Mouse (Mus musculus) T-helper 1 cell (primary cell): Measurements from ENCODE around the gene Prpf40a.

Experiments used
- in situ Hi-C: fragments of 300-600 bp; cut with MboI, MseI; formaldehyde crosslinking; loops from one replicate; pipeline ENCODE4 v1.15.1; 2025; ENCODE audit warnings: high pct_unique_total_duplicates

Prpf40a gene

GRCm38 (mm10) chr2:53190684-53191511 is at the start of gene Prpf40a:
Gene Prpf40a (minus strand): TSS chr2:53191284.
- in situ Hi-C loops, result no loop called here

- in situ Hi-C loops, result no loop called here
These were observed 31.2 kb upstream of the Prpf40a start for GRCm38 (mm10) chr2:53222242-53222641.

GRCm38 (mm10) chr2:53213493-53213892 is 22.4 kb upstream of the Prpf40a start:
- in situ Hi-C loops, result no loop called here

- in situ Hi-C loops, result no loop called here
These were observed 15.7 kb upstream of the Prpf40a start for GRCm38 (mm10) chr2:53206749-53207148.

- in situ Hi-C loops, result no loop called here
These were observed 13.5 kb upstream of the Prpf40a start for GRCm38 (mm10) chr2:53204373-53205274.

- in situ Hi-C loops, result no loop called here
These were observed 9.2 kb upstream of the Prpf40a start for GRCm38 (mm10) chr2:53200164-53200885.

GRCm38 (mm10) chr2:53199203-53199602 is 8.1 kb upstream of the Prpf40a start:
- in situ Hi-C loops, result no loop called here

GRCm38 (mm10) chr2:53196431-53196830 is 5.3 kb upstream of the Prpf40a start:
- in situ Hi-C loops, result no loop called here

GRCm38 (mm10) chr2:53192386-53192785 is 1.3 kb upstream of the Prpf40a start:
- in situ Hi-C loops, result no loop called here

- in situ Hi-C loops, result no loop called here
These were observed 588 bp upstream of the Prpf40a start, which contains the start of gene Arl6ip6 for GRCm38 (mm10) chr2:53191523-53192220. Gene Arl6ip6 (plus strand): TSS chr2:53191726.

GRCm38 (mm10) chr2:53189811-53190210 is 1.3 kb downstream of the Prpf40a start:
- in situ Hi-C loops, result no loop called here

- in situ Hi-C loops, result loop anchor here (5.0 kb wide), 1 partner anchor 38 kb away; no protein-coding TSS in a partner anchor
These were observed 11.2 kb downstream of the Prpf40a start for GRCm38 (mm10) chr2:53179876-53180275.

- in situ Hi-C loops, result loop anchor here (5.0 kb wide), 1 partner anchor 37 kb away; no protein-coding TSS in a partner anchor
These were observed 12.1 kb downstream of the Prpf40a start for GRCm38 (mm10) chr2:53178966-53179365.

GRCm38 (mm10) chr2:53173966-53174365 is 17.1 kb downstream of the Prpf40a start:
- in situ Hi-C loops, result no loop called here

GRCm38 (mm10) chr2:53146852-53147251 is 44.2 kb downstream of the Prpf40a start:
- in situ Hi-C loops, result no loop called here

GRCm38 (mm10) chr2:53131567-53131966 is 59.5 kb downstream of the Prpf40a start:
- in situ Hi-C loops, result no loop called here

GRCm38 (mm10) chr2:53129070-53129469 is 62.0 kb downstream of the Prpf40a start:
- in situ Hi-C loops, result no loop called here

- in situ Hi-C loops, result no loop called here
These were observed 65.1 kb downstream of the Prpf40a start for GRCm38 (mm10) chr2:53125998-53126397.

- in situ Hi-C loops, result no loop called here
These were observed 69.3 kb downstream of the Prpf40a start for GRCm38 (mm10) chr2:53121797-53122196.

- in situ Hi-C loops, result no loop called here
These were observed 82.5 kb downstream of the Prpf40a start for GRCm38 (mm10) chr2:53108547-53108946.

GRCm38 (mm10) chr2:53106472-53106871 is 84.6 kb downstream of the Prpf40a start:
- in situ Hi-C loops, result no loop called here
